Mouse (Mus musculus) kidney, adult 2 months (tissue): Measurements from ENCODE around the gene Odf3.

Source experiments
- CTCF ChIP-seq: fragments of 200-500 bp; conservative IDR thresholded peaks from 2 replicates; pipeline ENCODE4 v1.5.1; 2011; ENCODE audit warnings: low read depth, mild to moderate bottlenecking, control low read depth, low read length, moderate library complexity, mixed read lengths; ENCODE audit not compliant: insufficient read depth, insufficient read length
- POLR2A ChIP-seq: fragments of 200-500 bp; IDR thresholded peaks from one replicate; pipeline ENCODE4 v1.6.1; 2011; ENCODE audit warnings: low read depth, low read length, control low read depth

DNA sequence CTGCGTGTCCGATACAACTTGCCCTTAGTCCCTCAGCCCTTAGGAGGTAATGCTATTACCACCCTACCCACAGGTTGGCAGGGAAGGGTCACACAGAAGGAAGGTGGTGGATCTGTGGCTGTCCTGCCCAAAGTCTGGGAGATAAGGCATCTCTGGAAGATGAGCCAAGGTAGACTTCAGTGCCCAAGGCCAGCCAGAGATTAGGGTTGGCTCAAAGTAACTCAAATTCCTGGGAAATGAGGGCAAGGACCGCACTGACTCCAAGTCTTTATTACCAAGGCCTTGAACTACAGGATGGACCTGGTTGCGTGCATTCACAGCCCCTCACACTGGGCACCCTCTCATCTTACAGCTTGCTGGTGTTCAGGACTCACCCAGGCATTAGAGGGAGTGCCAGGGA, 4.3 kb downstream of the Odf3 start:
- TF ChIP-seq CTCF (no peak), POLR2A (no peak)
